Mouse (Mus musculus) embryo, embryonic 10.5 days (tissue): ENCODE measurements at regions not wholly inside any gene's neighbourhood (a gene's known extent, or its start where the extent isn't known, plus 50 kb on each side); places are given as distances from the start of the nearest gene placed in this dataset.
A peak's percentile ranks its signal among the peaks of the same experiment; 100 is the strongest.

Experiments used
- DNase-seq: peaks from one replicate; pipeline ENCODE4 v3.0.0-alpha.2; 2015; ENCODE audit warnings: low spot score

DNA sequence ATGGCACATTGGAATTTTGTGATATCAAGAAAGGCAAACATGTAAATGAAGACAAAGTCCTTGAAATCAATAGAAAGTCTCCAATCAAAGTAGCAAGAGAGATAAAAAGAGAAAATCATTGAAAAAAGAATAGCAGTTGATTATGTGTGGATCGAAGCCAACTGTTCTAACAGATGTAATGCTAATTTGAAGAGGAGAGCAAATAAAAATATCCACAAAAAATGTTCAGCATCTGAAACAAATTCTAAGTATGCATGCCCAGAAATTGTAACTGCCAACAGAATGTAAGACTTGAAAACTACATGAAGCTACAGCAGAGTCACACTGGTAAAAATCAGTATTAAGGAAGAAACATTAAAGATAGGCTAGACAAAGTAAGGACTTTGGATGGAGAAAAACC lies 587.2 kb upstream of the Galntl6 start:
- DNase-seq: no peak

GRCm38 (mm10) chr8:59491392-59491791 lies 579.0 kb upstream of the Galntl6 start:
- DNase-seq: no peak

- DNase-seq: peak; percentile 20
Observed at GRCm38 (mm10) chr8:59478257-59478656, 565.8 kb upstream of the Galntl6 start.

GRCm38 (mm10) chr8:59474195-59474594 lies 561.8 kb upstream of the Galntl6 start:
- no peak for DNase-seq

DNA sequence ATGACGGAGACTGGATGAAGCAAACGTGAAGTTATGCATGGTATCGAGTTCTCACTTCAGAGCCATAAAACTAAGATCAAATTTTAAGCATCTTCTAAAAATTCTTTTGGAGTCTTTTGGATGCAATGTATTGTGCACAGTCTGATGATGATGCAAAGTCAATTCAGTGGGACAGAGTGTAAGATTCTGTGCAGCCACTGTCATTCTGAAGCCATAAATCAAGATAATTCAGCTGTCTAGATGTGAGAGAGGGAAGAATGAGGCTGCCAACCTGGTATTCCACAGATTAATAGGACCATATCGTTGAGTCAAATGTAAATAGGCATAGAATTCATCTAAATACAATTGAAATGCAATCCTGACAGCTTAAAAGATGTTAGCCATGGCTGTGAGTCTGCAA lies 536.2 kb upstream of the Galntl6 start:
- DNase-seq: peak; percentile 5

DNA sequence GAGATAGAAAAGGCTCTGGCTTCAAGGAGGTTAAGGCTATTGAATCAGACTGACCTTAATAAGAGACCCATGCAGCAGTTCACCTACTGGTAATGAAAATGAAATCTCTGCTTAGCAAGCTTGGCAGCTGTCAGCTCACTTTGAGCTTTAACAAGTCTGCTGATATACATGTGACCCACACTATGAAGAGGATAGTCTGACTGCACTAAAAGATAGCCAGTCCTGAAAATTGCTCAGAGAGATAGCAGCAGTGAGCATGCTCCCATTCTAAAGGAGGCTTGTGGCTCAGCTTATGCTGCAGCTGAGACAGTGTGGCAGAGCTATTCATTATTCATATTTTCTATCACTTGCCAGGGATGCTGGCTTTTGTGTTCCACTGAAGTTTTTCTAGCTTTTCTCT lies 491.2 kb upstream of the Galntl6 start:
- no peak for DNase-seq

- DNase-seq: no peak
Observed at GRCm38 (mm10) chr8:59389706-59390105, 477.3 kb upstream of the Galntl6 start.

GRCm38 (mm10) chr8:59384711-59385110 lies 472.3 kb upstream of the Galntl6 start:
- DNase-seq: peak; percentile 3

DNA sequence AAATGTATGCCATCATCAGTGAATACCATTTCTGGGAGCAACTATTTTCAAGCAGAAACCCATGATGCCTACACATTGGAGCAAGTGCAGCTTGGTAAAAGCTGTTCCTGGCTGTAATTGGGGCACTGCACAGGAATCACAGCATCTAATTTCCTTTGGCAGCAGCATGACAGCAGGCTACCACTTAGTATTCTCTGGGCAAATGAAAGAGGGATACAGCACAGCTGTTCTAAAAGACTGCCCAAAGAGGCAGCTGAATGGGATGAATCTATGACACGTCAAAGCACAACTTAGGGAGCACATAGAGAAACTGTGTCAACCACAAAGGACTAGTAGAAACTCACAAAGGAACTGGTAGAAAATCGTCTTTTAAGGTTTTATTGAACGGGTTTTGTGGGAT lies 440.5 kb upstream of the Galntl6 start:
- DNase-seq: no peak

- DNase-seq: no peak
Observed at GRCm38 (mm10) chr8:59334990-59335389, 422.6 kb upstream of the Galntl6 start.
